Mouse (Mus musculus) hindbrain, embryonic 11.5 days (tissue): ENCODE measurements around the gene Fam214a. TPM values are rescaled to one million over a fixed set of nuclear protein-coding genes. Genes with fewer than 3 reads are reported as not detected.

Experiments used
- ATAC-seq: fragments of 200-750 bp; cut with Nextera tagmentation; 2 replicates; pipeline ENCODE4 v1.8.0; 2017; ENCODE audit warnings: mild to moderate bottlenecking, moderate TSS enrichment, moderate library complexity; ENCODE audit not compliant: low FRiP score
- DNase-seq: peaks from one replicate; pipeline ENCODE4 v3.0.0-alpha.2; 2015; ENCODE audit warnings: low spot score
- H3K27ac ChIP-seq: fragments of 300-500 bp; sonication (generic); 2 replicates; pipeline ENCODE4 v1.5.1; 2014; ENCODE audit warnings: mild to moderate bottlenecking, low read depth, low read length
- H3K27me3 ChIP-seq: fragments of 300-500 bp; sonication (generic); 2 replicates; pipeline ENCODE4 v1.6.1; 2014; ENCODE audit warnings: mild to moderate bottlenecking, low read length, moderate library complexity, mixed read lengths; ENCODE audit not compliant: control insufficient read depth, insufficient read depth
- H3K36me3 ChIP-seq: fragments of 300-500 bp; sonication (generic); 2 replicates; pipeline ENCODE4 v1.6.1; 2014; ENCODE audit warnings: mild to moderate bottlenecking, low read length, moderate library complexity, mixed read lengths; ENCODE audit not compliant: control insufficient read depth, insufficient read depth
- H3K4me1 ChIP-seq: fragments of 300-500 bp; sonication (generic); replicated peaks from 2 replicates; pipeline ENCODE4 v1.6.1; 2014; ENCODE audit warnings: low read length, mixed read lengths; ENCODE audit not compliant: control insufficient read depth, insufficient read depth
- H3K4me2 ChIP-seq: fragments of 300-500 bp; sonication (generic); replicated peaks from 2 replicates; pipeline ENCODE4 v1.6.1; 2014; ENCODE audit warnings: mild to moderate bottlenecking, low read depth, low read length
- H3K4me3 ChIP-seq: fragments of 300-500 bp; sonication (generic); 2 replicates; pipeline ENCODE4 v1.5.1; 2014; ENCODE audit warnings: low read depth, low read length
- H3K9ac ChIP-seq: fragments of 300-500 bp; sonication (generic); 2 replicates; pipeline ENCODE4 v1.6.1; 2014; ENCODE audit warnings: low read depth, low read length
- H3K9me3 ChIP-seq: fragments of 300-500 bp; sonication (generic); 2 replicates; pipeline ENCODE4 v1.6.1; 2016; ENCODE audit warnings: low read length; ENCODE audit not compliant: control insufficient read depth
- WGBS: fragments of 180-500 bp; shearing (Covaris S2); extraction: QIAGEN DNeasy Blood & Tissue Kit; methylation state at CpG from one replicate; pipeline ENCODE4 v1.1.7; 2014; 5-methylcytosine and 5-hydroxymethylcytosine counted together
- polyA plus RNA-seq: library from polyadenylated mRNA; unstranded; fragments of >200 nt; fragmentation: Nextera tagmentation; extraction: Ambion mirVana; gene quantifications from 2 replicates; pipeline ENCODE4 v1.2.1, GENCODE M21; 2014

Gene Fam214a
- polyA plus RNA-seq, 1 experiment from 2014 or later = 17.9 TPM

DNA sequence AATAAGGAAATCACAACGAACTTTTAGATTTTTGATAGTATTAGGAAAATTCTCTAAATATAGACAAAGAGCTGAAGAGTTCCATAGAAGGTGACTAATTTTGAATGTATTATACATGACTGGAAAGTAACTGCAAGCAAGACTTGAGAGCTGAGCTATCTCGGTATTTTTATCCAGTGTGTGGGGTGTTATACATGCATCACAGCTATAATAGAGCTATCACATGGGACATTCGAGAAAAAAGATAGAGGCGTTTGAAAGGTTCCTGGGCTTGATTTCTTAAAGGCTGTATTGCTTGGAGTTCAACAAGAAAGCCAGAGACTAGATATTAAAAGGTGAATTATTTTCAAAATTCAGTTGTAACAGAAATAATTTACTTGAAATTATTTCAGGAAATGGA lies 99.2 kb downstream of the Fam214a start:
- DNase-seq (no peak), ATAC-seq (no peak)
- Histone ChIP-seq H3K27me3 (no peaks in the 10 kb centered on the region), H3K4me1 (no peaks in the 10 kb centered on the region), H3K4me2 (no peak overlapping the region), H3K27ac (no peak overlapping the region), H3K4me3 (no peak overlapping the region), H3K9ac (no peak overlapping the region), H3K36me3 (no peaks in the 10 kb centered on the region), H3K9me3 (no peaks in the 10 kb centered on the region)
- 89% methylated on average over 4 of the region's 4 CpGs for WGBS

DNA sequence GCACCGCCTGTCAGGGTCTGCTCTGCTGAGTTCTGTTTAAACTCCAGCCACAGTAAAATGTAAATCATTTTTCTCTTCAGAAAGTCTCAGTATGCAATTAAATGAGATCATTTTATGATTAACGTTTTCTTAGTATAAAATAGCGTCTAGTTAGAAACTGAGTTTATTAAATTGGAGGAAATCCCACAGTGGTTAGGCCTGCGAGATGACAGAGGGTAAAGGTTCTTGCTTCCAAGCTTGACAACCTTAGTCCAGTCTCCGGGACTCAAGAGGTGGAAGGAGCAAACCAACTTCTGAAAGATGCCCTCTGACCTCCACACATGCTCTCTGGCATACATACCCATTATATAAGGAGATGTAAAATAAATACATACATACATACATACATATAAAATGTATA lies 102.4 kb downstream of the Fam214a start:
- H3K4me3 ChIP-seq = no peak overlapping the region
- H3K36me3 ChIP-seq = no peaks in the 10 kb centered on the region

DNA sequence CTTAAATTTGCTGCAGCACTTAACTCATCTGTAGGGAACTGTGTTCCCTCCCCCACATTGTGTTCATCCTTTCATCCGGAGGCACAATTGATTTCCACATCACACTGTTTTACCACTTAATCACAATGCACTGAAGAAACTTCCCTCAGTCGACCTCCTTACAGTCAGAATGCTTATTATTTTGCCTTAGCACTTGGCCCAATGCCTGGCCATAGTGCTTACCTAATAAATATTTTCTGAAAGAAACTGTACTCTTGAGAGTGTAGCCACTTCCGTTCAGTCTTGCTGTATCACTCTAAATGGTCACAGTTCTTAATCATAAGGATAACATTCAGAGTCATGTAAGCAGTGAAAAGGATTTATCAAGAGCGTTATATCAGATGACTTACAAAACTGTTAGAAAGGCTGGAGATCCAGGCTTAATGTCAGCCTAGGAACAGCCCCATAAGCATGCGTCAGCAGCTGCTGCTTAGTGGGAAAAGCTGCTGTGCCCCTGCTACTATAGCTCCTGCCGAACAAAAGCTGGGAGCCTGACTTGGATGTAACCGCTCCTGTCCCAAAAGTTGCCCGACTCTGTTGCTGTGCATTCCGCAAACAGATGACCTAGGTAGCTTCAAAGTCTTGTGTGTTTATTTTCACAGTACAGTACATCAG lies 112.1 kb downstream of the Fam214a start:
- Histone ChIP-seq H3K4me1 (no peaks in the 10 kb centered on the region), H3K4me2 (no peak overlapping the region), H3K27ac (no peak overlapping the region), H3K9me3 (no peaks in the 10 kb centered on the region), H3K9ac (no peak overlapping the region), H3K4me3 (no peak overlapping the region), H3K27me3 (no peaks in the 10 kb centered on the region), H3K36me3 (no peaks in the 10 kb centered on the region)
- no peak for DNase-seq
- WGBS = 81% methylated on average over 9 of the region's 9 CpGs
- no peak for ATAC-seq

More for the DNA sequence above, 102.4 kb downstream of the Fam214a start:
- DNase-seq (no peak), ATAC-seq (no peak)
- no peaks in the 10 kb centered on the region for H3K4me1 ChIP-seq
- 96% methylated on average over 5 of the region's 5 CpGs for WGBS
- H3K27ac ChIP-seq = no peak overlapping the region
- H3K9ac ChIP-seq = no peak overlapping the region
- no peak overlapping the region for H3K4me2 ChIP-seq
- no peaks in the 10 kb centered on the region for H3K27me3 ChIP-seq
- H3K9me3 ChIP-seq = no peaks in the 10 kb centered on the region

DNA sequence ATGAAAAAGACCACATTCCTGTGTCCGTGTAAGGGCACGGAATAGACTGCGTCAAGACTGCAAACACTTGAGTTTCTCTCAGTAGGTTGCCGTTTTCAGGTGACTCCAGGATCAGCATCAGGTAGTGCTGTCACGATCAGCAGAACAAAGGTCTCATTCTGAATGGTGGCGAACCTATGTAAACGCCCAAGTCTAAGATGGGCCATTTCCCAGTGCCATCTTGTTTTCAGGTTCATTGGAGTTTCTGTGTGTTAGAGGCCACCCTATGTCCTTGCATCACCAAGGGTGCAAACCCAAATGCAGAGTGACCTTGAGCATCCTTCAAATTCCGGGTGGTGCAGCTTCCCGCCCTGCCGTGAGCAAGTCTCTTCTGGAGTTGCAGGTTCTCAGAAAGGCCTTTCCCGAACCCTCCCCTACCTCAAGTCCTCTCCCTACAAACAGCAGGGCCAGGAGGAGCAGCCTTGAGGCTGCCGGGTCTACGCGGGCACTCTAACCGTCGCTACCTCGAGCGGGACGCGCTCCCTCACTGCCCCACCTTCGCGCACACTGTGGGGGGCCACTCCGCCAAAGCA lies 117.9 kb downstream of the Fam214a start, which contains the start of gene Myo5a:
Gene Myo5a (plus strand): TSS at position 559 of the 572 bp plus-strand sequence.
- H3K27ac ChIP-seq = peak within 1 kb of the TSS; percentile 95
- WGBS = 21% methylated on average over 23 of the region's 23 CpGs
- H3K4me1 ChIP-seq = no peaks in the 10 kb centered on the region
- H3K27me3 ChIP-seq = no peaks in the 10 kb centered on the region
- peak within 1 kb of the TSS; percentile 86 for H3K4me3 ChIP-seq
- ATAC-seq = no peak
- H3K9ac ChIP-seq = peak within 1 kb of the TSS; percentile 93
- no peaks in the 10 kb centered on the region for H3K9me3 ChIP-seq
- H3K36me3 ChIP-seq = no peaks in the 10 kb centered on the region
- H3K4me2 ChIP-seq = peak within 1 kb of the TSS; percentile 77
- no peak for DNase-seq

DNA sequence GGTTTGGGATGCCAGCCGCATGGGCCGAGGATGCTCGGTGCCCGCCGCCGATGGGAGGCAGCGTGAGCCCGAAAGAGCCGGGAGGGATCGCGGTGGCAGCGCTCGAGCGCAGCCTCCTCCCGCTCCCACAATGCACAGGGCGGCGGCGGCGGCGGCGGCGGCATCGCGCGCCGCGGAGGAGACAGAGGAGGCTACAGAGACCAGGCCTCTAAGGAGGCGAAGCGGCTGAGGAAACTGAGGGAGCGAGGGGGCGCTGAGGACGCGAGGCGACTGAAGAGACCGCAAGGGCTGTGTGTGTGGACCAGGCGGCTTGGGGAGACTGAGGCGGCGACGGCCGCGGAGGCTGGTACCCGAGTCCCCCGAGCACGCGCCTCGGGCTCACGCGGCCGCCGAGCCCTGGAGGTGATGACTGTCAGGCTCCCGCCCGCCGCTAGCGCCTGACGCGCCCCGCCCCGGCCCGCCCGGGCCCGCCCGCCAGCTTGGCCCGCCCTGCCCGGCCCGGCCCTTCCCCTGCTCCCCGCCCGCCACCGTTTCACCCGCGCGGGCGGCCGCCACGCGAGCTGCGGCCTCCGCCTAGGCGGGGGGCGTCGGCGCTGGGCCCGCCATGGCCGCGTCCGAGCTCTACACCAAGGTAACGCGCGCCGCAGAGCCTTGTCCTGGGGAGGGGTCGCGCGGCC lies 118.5 kb downstream of the Fam214a start:
- H3K9ac ChIP-seq = peak overlapping the region; percentile 93
- peak; percentile 96 for ATAC-seq
- WGBS = 1% methylated on average over 40 of the region's 92 CpGs
- H3K27ac ChIP-seq = peak overlapping the region; percentile 95
- H3K27me3 ChIP-seq = no peaks in the 10 kb centered on the region
- H3K4me1 ChIP-seq = no peaks in the 10 kb centered on the region
- peak overlapping the region; percentile 77 for H3K4me2 ChIP-seq
- no peaks in the 10 kb centered on the region for H3K36me3 ChIP-seq
- no peaks in the 10 kb centered on the region for H3K9me3 ChIP-seq
- peak; percentile 90 for DNase-seq
- peak overlapping the region; percentile 86 for H3K4me3 ChIP-seq

DNA sequence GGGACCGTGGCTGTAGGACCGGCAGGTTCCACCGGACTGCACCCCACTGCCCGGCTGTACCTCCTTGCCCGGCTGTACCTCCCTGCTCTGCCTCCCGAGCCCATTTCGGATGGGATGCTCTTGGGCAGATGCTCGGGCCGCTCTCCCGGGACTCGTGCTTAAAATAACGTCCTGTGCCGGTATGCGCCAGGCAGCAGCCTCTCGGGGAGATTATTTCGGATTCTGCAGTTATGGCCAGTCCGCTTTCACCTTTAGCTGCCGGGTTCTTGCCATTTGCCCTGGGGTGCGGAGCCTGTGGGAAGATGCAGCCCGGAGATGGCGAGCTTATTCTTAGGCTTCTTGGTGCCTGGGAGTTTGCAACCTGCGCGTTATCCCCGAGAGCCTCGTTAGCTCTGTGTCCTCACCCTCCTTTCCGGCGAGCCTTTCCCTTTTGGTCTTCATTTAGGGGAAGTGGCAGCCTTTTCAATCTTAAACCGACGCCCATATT lies 119.1 kb downstream of the Fam214a start:
- Histone ChIP-seq H3K9me3 (no peaks in the 10 kb centered on the region), H3K4me3 (peak overlapping the region; percentile 86), H3K9ac (peak overlapping the region; percentile 93), H3K4me2 (peak overlapping the region; percentile 77), H3K27me3 (no peaks in the 10 kb centered on the region), H3K36me3 (no peaks in the 10 kb centered on the region), H3K4me1 (no peaks in the 10 kb centered on the region), H3K27ac (peak overlapping the region; percentile 95)
- under 1% methylated on average over 29 of the region's 29 CpGs for WGBS
- ATAC-seq (peak; percentile 23), DNase-seq (peak; percentile 73)

DNA sequence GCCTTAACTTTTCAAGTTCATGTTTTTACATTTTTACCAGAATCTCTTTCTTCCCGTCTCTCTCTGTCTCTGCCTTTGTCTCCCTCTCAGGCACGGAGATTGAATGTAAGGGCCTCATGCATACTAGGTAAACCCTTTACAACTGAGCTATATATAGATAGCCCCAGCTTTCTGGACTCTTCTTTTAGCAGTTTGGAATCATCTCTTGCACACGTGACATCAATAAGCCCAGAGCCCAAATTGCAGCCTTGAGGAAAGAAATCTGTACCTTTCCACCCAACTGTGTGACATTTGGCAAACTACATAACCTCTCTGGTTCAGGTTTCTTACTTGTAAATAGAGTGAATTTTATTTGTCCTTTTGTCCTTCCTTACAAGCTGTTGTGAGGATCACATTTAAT lies 119.7 kb downstream of the Fam214a start:
- Histone ChIP-seq H3K27ac (no peak overlapping the region), H3K4me3 (peak overlapping the region; percentile 86), H3K9me3 (no peaks in the 10 kb centered on the region), H3K4me1 (no peaks in the 10 kb centered on the region), H3K27me3 (no peaks in the 10 kb centered on the region), H3K4me2 (peak overlapping the region; percentile 77), H3K36me3 (no peaks in the 10 kb centered on the region), H3K9ac (no peak overlapping the region)
- WGBS = 10% methylated on average over 3 of the region's 3 CpGs
- no peak for ATAC-seq
- DNase-seq = peak; percentile 17

DNA sequence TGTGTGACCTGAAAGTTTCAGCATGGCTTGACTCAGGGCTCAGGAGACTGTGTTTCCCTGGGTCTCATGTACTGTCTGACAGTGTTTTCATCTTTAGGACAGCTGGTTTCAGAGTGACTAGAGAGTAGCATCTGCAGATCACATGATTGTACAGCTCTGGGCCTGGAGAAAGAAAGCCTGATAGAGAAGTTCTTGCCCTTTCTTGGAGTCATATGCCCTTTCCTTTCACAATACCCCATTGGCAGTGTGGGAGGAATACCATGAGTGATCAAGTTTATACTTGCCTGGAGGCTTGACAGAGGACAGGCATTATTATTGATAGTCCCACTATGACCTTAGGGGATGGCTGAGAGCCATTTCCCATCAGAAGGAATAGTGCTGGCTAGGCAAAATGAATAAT lies 124.5 kb downstream of the Fam214a start:
- Histone ChIP-seq H3K4me2 (no peak overlapping the region), H3K9me3 (no peaks in the 10 kb centered on the region), H3K4me3 (no peak overlapping the region), H3K4me1 (no peaks in the 10 kb centered on the region), H3K27me3 (no peaks in the 10 kb centered on the region), H3K27ac (no peak overlapping the region), H3K9ac (no peak overlapping the region), H3K36me3 (no peaks in the 10 kb centered on the region)
- ATAC-seq (no peak), DNase-seq (peak; percentile 15)
